Mouse (Mus musculus): ENCODE measurements around the gene Tmem198b. TPM values are rescaled to one million over a fixed set of nuclear protein-coding genes. Genes with fewer than 3 reads are reported as not detected.

The Tmem198b gene
- polyA plus RNA-seq (2012; fragmentation: generic; extraction: Trizol): 10 to 100 TPM; 14.8 to 25.5 TPM

GRCm38 (mm10) chr10:128804271-128805091, at the start of gene Tmem198b:
TSS of gene Tmem198b (minus strand) at chr10:128804370.

GRCm38 (mm10) chr10:128821358-128822056, 17.3 kb upstream of the Tmem198b start, which contains the start of gene Ormdl2:
TSS of gene Ormdl2 (minus strand) at chr10:128821645.

GRCm38 (mm10) chr10:128817033-128817432, 12.9 kb upstream of the Tmem198b start, which contains the start of gene Sarnp:
TSS of gene Sarnp (plus strand) at chr10:128817333.

GRCm38 (mm10) chr10:128803771-128804270, 349 bp downstream of the Tmem198b start, which contains the start of gene Dnajc14:
TSS of gene Dnajc14 (plus strand) at chr10:128804062.

DNA sequence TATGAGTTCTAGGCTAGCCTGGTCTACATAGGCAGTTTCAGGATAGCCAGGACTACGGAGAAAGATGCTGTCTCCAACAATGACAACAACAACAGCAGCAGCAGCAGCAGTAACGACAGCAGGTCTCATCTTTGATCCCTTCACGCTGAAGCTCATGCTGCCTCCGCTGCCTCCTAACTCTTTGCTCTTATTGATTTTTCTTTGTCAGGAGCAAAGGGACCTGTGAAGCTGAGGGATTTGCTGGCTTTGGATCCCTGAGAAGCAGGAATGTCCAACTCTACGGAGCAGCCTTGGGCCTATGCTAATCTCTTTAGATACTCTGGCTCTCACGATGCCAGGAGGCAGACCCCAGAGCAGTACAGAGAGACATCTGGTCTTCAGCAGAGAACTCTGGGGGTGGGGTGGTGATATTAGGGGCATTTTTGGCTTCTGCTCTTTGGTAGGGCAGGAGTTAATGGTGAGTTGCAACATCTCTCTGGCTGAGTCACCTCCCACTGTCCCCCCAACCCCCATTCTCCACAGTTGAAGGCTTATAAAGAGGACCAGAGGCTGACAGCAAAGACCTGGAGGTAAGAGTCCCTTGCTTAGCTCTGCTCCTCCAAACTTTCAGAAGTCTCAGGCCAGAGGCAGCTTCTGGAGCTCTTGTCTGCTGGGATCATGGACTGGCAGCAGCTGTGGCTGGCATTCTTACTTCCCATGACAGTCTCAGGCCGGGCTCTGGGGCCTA, 13.6 kb downstream of the Tmem198b start, which contains the start of gene Mmp19:
TSS of gene Mmp19 (plus strand) at position 513 of the 727 bp plus-strand sequence.

Other genes with a start within 250 kb of the Tmem198b start
- 100 to 1,000 TPM in 1 of 2 experiments, 10 to 100 TPM in 1; 89.5 to 139 TPM for gene Pa2g4, start 238.4 kb downstream of the Tmem198b start, polyA plus RNA-seq (2012; fragmentation: generic; extraction: Trizol)
- gene Erbb3, start 214.7 kb downstream of the Tmem198b start, polyA plus RNA-seq (2012; fragmentation: generic; extraction: Trizol): under 1 TPM; 0.20 to 0.24 TPM
- 1,000 to 10,000 TPM; 3,269 to 4,877 TPM for gene Rps26, start 177.6 kb downstream of the Tmem198b start, polyA plus RNA-seq (2012; fragmentation: generic; extraction: Trizol)
- under 1 TPM in 1 of 2 experiments, not detected in 1; 0.07 TPM for gene Ikzf4, start 158.4 kb downstream of the Tmem198b start, polyA plus RNA-seq (2012; fragmentation: generic; extraction: Trizol)
- 10 to 100 TPM in 1 of 2 experiments, 1 to 10 TPM in 1; 6.0 to 11.3 TPM for gene Suox, start 130.3 kb downstream of the Tmem198b start, polyA plus RNA-seq (2012; fragmentation: generic; extraction: Trizol)
- 10 to 100 TPM; 12.3 to 76.2 TPM for gene Rab5b, start 108.1 kb downstream of the Tmem198b start, polyA plus RNA-seq (2012; fragmentation: generic; extraction: Trizol)
- gene Pmel, start 100.2 kb downstream of the Tmem198b start, polyA plus RNA-seq (2012; fragmentation: generic; extraction: Trizol): under 1 TPM; 0.05 to 0.66 TPM
- gene Cdk2, start 99.3 kb downstream of the Tmem198b start, polyA plus RNA-seq (2012; fragmentation: generic; extraction: Trizol): 10 to 100 TPM in 1 of 2 experiments, 1 to 10 TPM in 1; 6.3 to 18.0 TPM
- gene Dgka, start 59.5 kb downstream of the Tmem198b start, polyA plus RNA-seq (2012; fragmentation: generic; extraction: Trizol): 1 to 10 TPM in 1 of 2 experiments, under 1 TPM in 1; 0.73 to 8.6 TPM
- gene Pym1, start 56.5 kb downstream of the Tmem198b start, polyA plus RNA-seq (2012; fragmentation: generic; extraction: Trizol): 10 to 100 TPM; 34.2 to 39.0 TPM
- 10 to 100 TPM in 1 of 2 experiments, under 1 TPM in 1; 0.77 to 12.4 TPM for gene Mmp19, start 13.5 kb downstream of the Tmem198b start, polyA plus RNA-seq (2012; fragmentation: generic; extraction: Trizol)
- gene Dnajc14, start 308 bp downstream of the Tmem198b start, polyA plus RNA-seq (2012; fragmentation: generic; extraction: Trizol): 10 to 100 TPM; 10.1 to 48.8 TPM
- 10 to 100 TPM in 1 of 2 experiments, 1 to 10 TPM in 1; 4.9 to 44.4 TPM for gene Sarnp, start 13.0 kb upstream of the Tmem198b start, polyA plus RNA-seq (2012; fragmentation: generic; extraction: Trizol)
- gene Ormdl2, start 17.3 kb upstream of the Tmem198b start, polyA plus RNA-seq (2012; fragmentation: generic; extraction: Trizol): 10 to 100 TPM; 27.5 to 30.0 TPM
- 10 to 100 TPM in 1 of 2 experiments, 1 to 10 TPM in 1; 4.7 to 18.4 TPM for gene Gdf11, start 87.3 kb upstream of the Tmem198b start, polyA plus RNA-seq (2012; fragmentation: generic; extraction: Trizol)
- gene Cd63, start 96.6 kb upstream of the Tmem198b start, polyA plus RNA-seq (2012; fragmentation: generic; extraction: Trizol): 1,000 to 10,000 TPM; 1,350 to 2,032 TPM
- 10 to 100 TPM in 1 of 2 experiments, 1 to 10 TPM in 1; 6.5 to 25.9 TPM for gene Rdh5, start 118.5 kb upstream of the Tmem198b start, polyA plus RNA-seq (2012; fragmentation: generic; extraction: Trizol)
- 100 to 1,000 TPM; 303 to 605 TPM for gene Bloc1s1, start 119.7 kb upstream of the Tmem198b start, polyA plus RNA-seq (2012; fragmentation: generic; extraction: Trizol)
- 1 to 10 TPM; 1.4 to 1.7 TPM for gene Itga7, start 129.4 kb upstream of the Tmem198b start, polyA plus RNA-seq (2012; fragmentation: generic; extraction: Trizol)
- gene Mettl7b, start 156.6 kb upstream of the Tmem198b start, polyA plus RNA-seq (2012; fragmentation: generic; extraction: Trizol): under 1 TPM in 1 of 2 experiments, not detected in 1; 0.59 TPM
- gene Olfr9, start 185.1 kb upstream of the Tmem198b start, polyA plus RNA-seq (2012; fragmentation: generic; extraction: Trizol): not detected
- gene Olfr763, start 206.4 kb upstream of the Tmem198b start, polyA plus RNA-seq (2012; fragmentation: generic; extraction: Trizol): not detected
- gene Olfr764-ps1, start 235.5 kb upstream of the Tmem198b start, polyA plus RNA-seq (2012; fragmentation: generic; extraction: Trizol): not detected
- not detected for gene Olfr765, start 245.6 kb upstream of the Tmem198b start, polyA plus RNA-seq (2012; fragmentation: generic; extraction: Trizol)

Measured in C3H10T1/2 (cell line).